Mouse (Mus musculus): ENCODE results near the gene Nfu1. TPM values are rescaled to one million over a fixed set of nuclear protein-coding genes. Genes with fewer than 3 reads are reported as not detected.
A peak's percentile ranks its signal among the peaks of the same experiment; 100 is the strongest.

Gene Nfu1
- 10 to 100 TPM; 78.5 to 83.2 (median 80.7) TPM for total RNA-seq (2022)

DNA sequence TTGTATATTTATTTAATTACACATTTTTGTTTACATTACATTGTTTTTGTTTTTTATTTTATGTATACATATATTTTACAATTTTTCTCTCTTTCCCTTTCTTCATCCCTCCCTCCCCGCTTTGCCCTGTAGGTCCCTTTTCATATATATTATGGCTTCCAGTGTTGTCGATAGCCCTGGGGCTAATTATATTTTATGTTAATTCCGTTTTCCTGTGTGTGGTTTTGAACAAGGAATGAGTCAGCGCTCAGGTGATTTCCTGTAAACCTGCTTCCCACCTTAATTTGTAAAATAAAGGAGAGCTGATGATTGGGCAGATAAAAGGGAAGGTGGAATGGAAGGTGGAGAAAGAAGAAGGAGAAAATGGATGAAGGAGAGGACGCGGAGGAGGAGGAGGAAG, at the start of gene Nfu1:
Gene Nfu1 (plus strand): TSS at position 350 of the 400 bp plus-strand sequence.
- no peak for DNase-seq (ENCODE audit: low spot score)

GRCm38 (mm10) chr6:86963987-86964685, 44.9 kb upstream of the Nfu1 start:
- no peak for DNase-seq (ENCODE audit: low spot score)

GRCm38 (mm10) chr6:86967166-86967565, 41.9 kb upstream of the Nfu1 start:
- DNase-seq (ENCODE audit: low spot score): no peak

DNA sequence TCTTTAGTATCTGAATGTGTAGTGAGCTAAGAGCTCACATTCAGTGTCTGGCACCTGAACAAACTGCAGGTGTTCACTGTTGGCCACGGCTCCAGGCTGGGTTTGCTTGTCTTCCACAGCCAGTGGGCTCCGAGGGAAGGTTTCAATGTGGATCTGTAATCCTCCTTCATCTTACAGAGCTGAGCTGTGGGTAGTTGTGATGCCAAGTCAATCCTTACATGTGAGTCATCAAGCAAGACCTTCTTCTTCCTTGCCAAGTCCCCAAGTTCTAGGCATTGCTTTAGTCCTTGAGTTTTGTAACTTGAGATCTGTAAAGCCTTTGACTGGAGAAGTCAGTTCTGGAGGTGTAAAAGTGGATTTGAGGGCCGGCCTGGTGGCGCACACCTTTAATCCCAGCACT, 35.1 kb upstream of the Nfu1 start:
- no peak for DNase-seq (ENCODE audit: low spot score)

DNA sequence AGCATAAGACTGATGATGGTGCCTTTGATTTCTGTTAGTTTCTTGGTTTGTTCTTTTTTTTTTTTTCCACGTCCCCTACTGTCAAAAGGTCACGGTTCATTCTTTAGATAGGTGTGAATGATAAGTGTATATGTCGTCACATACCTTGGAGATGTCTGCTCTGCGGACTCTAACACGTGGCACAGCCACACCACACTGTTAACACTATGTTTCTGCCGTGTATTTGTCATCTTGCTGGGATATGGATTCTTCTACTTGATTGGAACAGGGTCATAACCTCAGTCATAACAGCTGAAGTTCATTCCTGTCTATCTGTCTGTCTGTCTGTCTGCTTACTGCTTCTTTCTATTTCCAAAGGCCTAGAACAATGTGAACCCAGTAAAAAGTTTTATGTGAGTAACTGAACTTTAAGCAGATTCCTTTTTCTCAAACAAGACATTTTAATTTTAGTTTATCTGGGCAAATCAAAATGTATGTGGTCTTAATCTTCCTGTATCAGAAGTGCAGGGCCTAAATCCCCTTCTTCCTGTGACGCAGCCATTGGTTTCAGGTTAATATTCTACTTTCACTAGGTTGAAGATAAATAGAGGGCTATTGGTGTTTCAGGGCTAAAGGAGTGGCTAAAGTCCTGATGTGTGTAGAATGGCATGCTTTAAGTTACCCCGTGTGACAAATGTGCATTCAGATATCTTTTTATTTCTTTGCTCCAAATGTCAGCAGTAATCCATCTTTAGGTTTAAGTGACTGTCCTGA, 30.7 kb upstream of the Nfu1 start:
- DNase-seq (ENCODE audit: low spot score): no peak

DNA sequence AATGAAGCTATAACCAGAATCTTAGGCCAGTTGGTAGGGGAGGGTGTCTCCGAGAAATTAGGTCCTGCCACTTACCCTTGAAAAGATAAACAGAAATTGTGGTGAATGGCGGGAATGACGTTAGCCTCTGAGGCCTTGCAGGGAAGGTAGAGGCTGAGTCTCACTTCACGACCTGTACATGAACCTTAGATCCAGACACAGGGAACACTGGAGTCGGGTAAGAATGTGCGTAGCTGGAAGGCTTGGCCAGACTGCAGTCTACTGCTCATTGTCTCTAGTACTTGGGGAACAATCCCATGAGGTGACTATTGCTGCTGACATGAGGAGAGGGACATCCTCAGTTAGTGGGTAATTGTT, 30.1 kb upstream of the Nfu1 start:
- no peak for DNase-seq (ENCODE audit: low spot score)

DNA sequence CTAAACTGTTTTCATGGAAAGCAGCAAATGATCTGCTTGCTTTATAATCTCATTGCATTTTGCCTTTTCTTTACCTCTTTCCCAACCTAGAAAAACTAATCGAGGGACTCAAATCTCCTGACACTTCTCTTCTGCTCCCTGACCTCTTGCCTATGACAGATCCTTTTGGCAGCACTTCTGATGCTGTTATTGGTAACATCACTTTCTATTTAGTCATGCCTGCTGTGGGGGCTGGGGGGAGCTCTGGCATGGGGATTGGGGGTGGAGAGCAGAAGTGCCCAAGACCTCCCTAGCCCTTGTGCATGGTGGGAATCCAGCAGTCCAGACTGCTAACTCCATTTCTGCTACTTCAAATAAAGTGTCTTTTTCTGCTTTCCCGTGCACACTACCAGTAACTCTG, 27.8 kb upstream of the Nfu1 start:
- DNase-seq (ENCODE audit: low spot score): no peak

DNA sequence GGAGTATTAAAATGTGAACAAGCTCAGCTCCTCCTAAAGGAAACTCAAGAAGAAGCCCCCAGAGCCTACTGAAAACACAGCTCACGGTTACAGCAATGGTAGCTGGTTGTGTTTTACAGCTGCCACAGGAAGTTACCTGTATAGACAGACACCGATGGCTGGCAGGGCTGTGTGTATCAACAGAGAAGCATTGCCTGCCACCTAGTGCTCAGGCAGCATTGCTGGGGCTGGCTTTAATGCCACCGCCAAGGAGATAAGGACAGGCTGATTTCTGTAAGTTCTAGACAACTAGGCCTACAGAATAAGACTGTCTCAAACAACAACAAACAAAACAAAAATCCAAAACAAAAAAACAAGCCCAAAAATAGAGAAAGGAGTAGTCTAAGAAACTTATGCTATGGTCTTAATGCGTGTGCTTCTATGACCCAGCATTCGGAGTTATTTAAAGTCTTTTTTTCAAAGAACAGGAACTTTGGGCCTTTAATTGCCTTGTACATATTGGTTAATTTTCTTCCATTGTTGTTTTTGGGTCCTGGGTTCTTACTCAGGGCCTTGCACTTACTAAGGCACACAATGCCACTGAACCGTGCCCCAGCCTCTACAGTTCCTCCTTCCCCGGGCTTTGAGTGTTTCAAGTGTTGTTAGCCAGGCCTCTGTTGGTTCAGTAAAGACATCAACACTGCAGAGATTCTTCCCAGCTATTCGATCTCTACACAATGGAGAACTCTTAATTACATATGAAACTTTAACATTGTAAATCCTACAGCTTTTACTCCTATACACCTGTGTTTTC, 23.5 kb upstream of the Nfu1 start:
- DNase-seq (ENCODE audit: low spot score): no peak

GRCm38 (mm10) chr6:86989576-86989975, 19.5 kb upstream of the Nfu1 start:
- peak; percentile 44 for DNase-seq (ENCODE audit: low spot score)

DNA sequence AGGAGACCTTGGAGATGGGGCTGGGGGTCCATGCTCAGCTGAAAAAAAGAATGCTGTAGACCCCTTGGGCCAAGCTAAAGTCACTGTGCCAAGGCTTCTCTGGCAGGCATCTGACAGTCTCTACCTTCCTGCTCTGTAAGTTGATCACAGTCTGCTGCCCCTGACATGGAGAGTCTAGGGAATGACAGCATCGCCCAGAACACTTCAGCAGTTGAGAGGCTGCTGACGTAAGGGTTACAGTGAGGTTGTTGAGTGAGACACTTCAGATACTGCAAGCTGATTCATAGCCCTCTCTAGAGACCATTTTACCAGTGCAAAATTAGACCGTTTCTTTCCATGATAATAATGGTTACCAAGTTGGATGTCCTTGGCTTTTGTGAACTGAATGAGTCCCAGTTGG, 18.0 kb upstream of the Nfu1 start:
- peak; percentile 41 for DNase-seq (ENCODE audit: low spot score)

GRCm38 (mm10) chr6:86992349-86992748, 16.7 kb upstream of the Nfu1 start:
- no peak for DNase-seq (ENCODE audit: low spot score)

GRCm38 (mm10) chr6:86994254-86994653, 14.8 kb upstream of the Nfu1 start:
- DNase-seq (ENCODE audit: low spot score): no peak

- peak; percentile 36 for DNase-seq (ENCODE audit: low spot score)
These were observed 12.3 kb upstream of the Nfu1 start for GRCm38 (mm10) chr6:86996629-86997307.

- no peak for DNase-seq (ENCODE audit: low spot score)
These were observed 11.7 kb upstream of the Nfu1 start for GRCm38 (mm10) chr6:86997360-86997759.

DNA sequence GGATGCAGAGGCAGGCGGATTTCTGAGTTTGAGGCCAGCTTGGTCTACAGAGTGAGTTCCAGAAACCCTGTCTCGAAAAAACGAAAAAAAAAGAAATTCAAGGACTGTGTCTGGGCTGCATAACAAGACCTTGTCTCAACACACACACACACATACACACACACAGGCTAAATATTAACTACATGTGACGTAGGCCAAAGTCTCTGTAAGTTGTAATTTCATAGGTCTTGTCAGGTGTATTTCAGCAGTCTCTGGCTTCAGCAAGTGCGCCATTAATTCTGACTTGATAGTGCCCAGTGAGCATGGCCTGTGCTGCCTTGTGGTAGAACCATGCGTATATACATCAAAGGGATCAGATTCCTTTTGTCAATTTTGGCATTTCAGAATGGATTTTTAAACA, 7.0 kb upstream of the Nfu1 start:
- no peak for DNase-seq (ENCODE audit: low spot score)

DNA sequence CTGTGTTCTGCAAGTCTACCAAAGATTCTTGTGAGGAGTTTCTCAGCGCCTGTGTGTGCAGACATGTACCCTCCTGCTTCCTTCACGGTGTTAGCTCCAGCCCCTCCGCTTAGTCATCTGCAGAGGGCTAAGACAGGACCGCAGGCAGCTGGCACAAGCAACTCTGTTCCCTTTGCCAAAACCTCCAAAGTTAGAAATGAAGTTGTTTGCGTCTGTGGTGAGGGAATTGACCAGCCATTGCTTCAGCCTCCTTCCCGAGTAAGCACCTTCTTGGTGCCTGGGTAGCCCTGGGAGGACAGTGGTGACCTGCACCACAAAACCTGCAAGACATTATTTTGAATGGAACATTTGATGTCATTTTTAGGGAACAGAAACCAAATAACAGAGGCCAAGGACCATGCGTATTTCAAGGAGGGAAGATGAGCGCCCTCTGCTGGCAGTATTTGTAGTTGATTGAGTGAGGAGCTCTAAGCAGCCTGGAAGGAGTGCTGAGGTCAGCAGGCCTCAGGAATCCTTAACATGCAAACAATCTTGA, 6.4 kb upstream of the Nfu1 start:
- peak; percentile 89 for DNase-seq (ENCODE audit: low spot score)

DNA sequence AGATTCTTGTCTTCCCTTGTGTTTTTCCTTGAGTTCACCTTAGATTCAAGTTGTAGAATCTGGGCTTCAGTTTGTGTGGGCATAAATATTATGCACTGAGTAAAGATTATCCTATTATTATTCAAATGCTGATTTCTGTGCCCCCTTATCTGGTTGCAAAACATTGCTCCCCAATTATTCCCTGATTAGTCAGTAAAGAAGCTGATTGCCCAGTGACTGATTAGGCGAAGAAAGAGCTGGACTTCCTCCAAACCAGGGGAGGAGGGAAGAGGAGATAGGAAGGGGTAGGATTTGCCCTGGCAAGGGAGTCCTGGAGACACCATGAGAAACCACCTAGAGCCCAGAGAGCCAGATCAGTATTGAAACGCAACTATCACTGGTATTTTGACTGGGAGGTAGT, 4.9 kb upstream of the Nfu1 start:
- no peak for DNase-seq (ENCODE audit: low spot score)

GRCm38 (mm10) chr6:87005577-87005976, 3.5 kb upstream of the Nfu1 start:
- DNase-seq (ENCODE audit: low spot score): no peak

DNA sequence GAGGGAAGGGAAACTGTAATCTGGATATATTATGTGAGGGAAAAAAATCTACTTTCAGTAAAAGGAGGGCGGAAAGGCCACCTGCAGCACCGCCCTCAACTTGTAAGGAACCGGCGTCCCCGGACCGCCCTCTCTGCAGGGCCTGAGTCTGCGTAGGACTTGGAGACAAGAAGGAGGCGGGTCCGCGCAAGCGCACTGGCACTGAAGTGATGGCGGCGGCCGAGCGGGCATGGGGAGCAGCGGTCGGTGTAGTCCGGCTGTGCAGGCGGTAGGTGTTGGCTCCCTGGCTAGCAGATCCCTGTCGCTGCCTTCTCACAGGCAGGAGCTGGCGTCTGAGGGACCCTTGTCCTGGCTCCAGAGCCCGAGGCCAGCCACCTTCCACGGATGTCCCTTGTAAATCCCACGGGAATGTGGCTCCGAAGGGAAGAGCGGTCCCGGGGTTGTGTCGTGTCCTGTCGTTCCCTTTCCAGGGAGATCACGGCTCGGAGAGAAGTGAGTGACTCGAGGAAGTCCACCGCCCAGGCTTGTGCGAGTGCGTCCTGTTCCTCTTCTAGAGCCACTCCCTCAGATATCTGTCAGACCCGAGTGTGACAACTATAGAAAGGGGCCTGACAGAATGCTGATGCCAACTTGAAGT, 774 bp downstream of the Nfu1 start:
- DNase-seq (ENCODE audit: low spot score): peak; percentile 95

DNA sequence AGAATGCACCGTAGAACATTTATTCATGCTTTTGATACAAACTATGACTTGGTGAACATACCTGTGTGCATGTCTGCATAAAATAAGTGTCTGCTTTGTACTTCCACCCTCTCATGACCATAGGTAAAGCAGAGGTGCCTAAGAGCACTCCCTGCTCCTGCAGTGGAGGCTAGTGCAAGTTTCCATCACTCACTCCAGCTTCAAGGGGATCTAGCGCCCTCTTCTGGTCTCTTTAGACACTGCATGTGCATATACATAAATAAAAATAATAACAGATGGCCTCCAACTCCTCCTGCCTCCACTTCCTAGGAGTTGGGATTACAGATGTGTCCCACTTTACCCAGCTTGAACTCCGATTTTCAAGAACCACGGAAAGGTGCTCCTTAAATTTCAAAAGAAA, 7.9 kb downstream of the Nfu1 start:
- DNase-seq (ENCODE audit: low spot score): no peak

- no peak for DNase-seq (ENCODE audit: low spot score)
These were observed 9.8 kb downstream of the Nfu1 start for GRCm38 (mm10) chr6:87018874-87019273.

Measured in heart, adult 8-10 months (tissue).